Mouse (Mus musculus) heart, embryonic 14.5 days (tissue): ENCODE results near the gene Cyth4. TPM values are rescaled to one million over a fixed set of nuclear protein-coding genes. Genes with fewer than 3 reads are reported as not detected.

ENCODE experiments used
- ATAC-seq: fragments of 200-750 bp; cut with Nextera tagmentation; 2 replicates; pipeline ENCODE4 v1.8.0; 2017; ENCODE audit warnings: low read depth, moderate TSS enrichment; ENCODE audit not compliant: insufficient number of reproducible peaks, insufficient read depth, low FRiP score
- H3K27ac ChIP-seq, 2 experiments: fragments of 200-500 bp in 1 of 2; fragments of 300-500 bp in 1 of 2; sonication (generic) in 1 of 2; replicated peaks in 1 of 2; 2 replicates each; pipeline ENCODE4 v1.5.1; 2012 to 2014; ENCODE audit warnings: low read depth in 2 of 2, low read length in 2 of 2, control low read depth in 1 of 2, mild to moderate bottlenecking in 1 of 2, mixed read lengths in 1 of 2; ENCODE audit not compliant: control insufficient read depth in 1 of 2, insufficient read depth in 1 of 2
- H3K27me3 ChIP-seq: fragments of 300-500 bp; sonication (generic); 2 replicates; pipeline ENCODE4 v1.6.1; 2014; ENCODE audit warnings: mild to moderate bottlenecking, low read length, control low read depth; ENCODE audit not compliant: control insufficient read depth, insufficient read depth
- H3K36me3 ChIP-seq: fragments of 300-500 bp; sonication (generic); 2 replicates; pipeline ENCODE4 v1.6.1; 2014; ENCODE audit warnings: mild to moderate bottlenecking, control low read depth, low read length, mixed read lengths; ENCODE audit not compliant: control insufficient read depth, insufficient read depth
- H3K4me1 ChIP-seq, 2 experiments: fragments of 200-500 bp in 1 of 2; fragments of 300-500 bp in 1 of 2; sonication (generic) in 1 of 2; 2 replicates each; pipeline ENCODE4 v1.6.1; 2012 to 2014; ENCODE audit warnings: low read length in 2 of 2, control low read depth in 1 of 2, mixed read lengths in 1 of 2; ENCODE audit not compliant: control insufficient read depth in 2 of 2, insufficient read depth in 2 of 2
- H3K4me2 ChIP-seq: fragments of 300-500 bp; sonication (generic); 2 replicates; pipeline ENCODE4 v1.6.1; 2014; ENCODE audit warnings: mild to moderate bottlenecking, low read length
- H3K4me3 ChIP-seq, 2 experiments: fragments of 200-500 bp in 1 of 2; fragments of 300-500 bp in 1 of 2; sonication (generic) in 1 of 2; 2 replicates each; pipeline ENCODE4 v1.5.1; 2012 to 2014; ENCODE audit warnings: low read length in 2 of 2, mild to moderate bottlenecking in 2 of 2, control low read depth in 1 of 2, low read depth in 1 of 2, moderate library complexity in 1 of 2; ENCODE audit not compliant: control insufficient read depth in 1 of 2, insufficient read depth in 1 of 2
- H3K9ac ChIP-seq: fragments of 300-500 bp; sonication (generic); 2 replicates; pipeline ENCODE4 v1.6.1; 2014; ENCODE audit warnings: mild to moderate bottlenecking, low read length
- H3K9me3 ChIP-seq: fragments of 300-500 bp; sonication (generic); 2 replicates; pipeline ENCODE4 v1.6.1; 2016; ENCODE audit warnings: low read length, control low read depth; ENCODE audit not compliant: control insufficient read depth
- WGBS: fragments of 180-500 bp; shearing (Covaris S2); extraction: QIAGEN DNeasy Blood & Tissue Kit; methylation state at CpG from one replicate; pipeline ENCODE4 v1.1.7; 2014; 5-methylcytosine and 5-hydroxymethylcytosine counted together
- polyA plus RNA-seq: library from polyadenylated mRNA; unstranded; fragments of >200 nt; fragmentation: Nextera tagmentation; extraction: Ambion mirVana; gene quantifications from 2 replicates; pipeline ENCODE4 v1.2.1, GENCODE M21; 2014

Gene Cyth4
- polyA plus RNA-seq: 2.4 and 3.3 TPM in 2 replicates

- no peak for ATAC-seq
- H3K9ac ChIP-seq: no peak within 1 kb of the TSS
- WGBS: 73% methylated on average over 7 of the region's 7 CpGs
- H3K9me3 ChIP-seq: no peaks in the 10 kb centered on the region
- peak within 1 kb of the TSS in 1 of 2 experiments; percentile 33; a peak in 1 of 4 replicates for H3K27ac ChIP-seq
- no peak within 1 kb of the TSS for H3K4me2 ChIP-seq
- no peaks in the 10 kb centered on the region for H3K27me3 ChIP-seq
- no peak within 1 kb of the TSS for H3K4me3 ChIP-seq
- H3K4me1 ChIP-seq: no peaks in the 10 kb centered on the region
- no peaks in the 10 kb centered on the region for H3K36me3 ChIP-seq
Measured at GRCm38 (mm10) chr15:78596914-78597313, at the start of gene Cyth4. TSS of gene Cyth4 (plus strand) at chr15:78597047.

GRCm38 (mm10) chr15:78547415-78548335 is 49.2 kb upstream of the Cyth4 start:
- H3K27ac ChIP-seq: no peak overlapping the region
- no peak overlapping the region for H3K4me3 ChIP-seq
- no peak overlapping the region for H3K9ac ChIP-seq
- H3K27me3 ChIP-seq: peaks cover 22% of the 10 kb centered on the region
- H3K4me2 ChIP-seq: no peak overlapping the region
- ATAC-seq: no peak
- 42% methylated on average over 5 of the region's 5 CpGs for WGBS
- H3K4me1 ChIP-seq: peaks cover 7 to 19% of the 10 kb centered on the region in 2 experiments
- peaks cover 13% of the 10 kb centered on the region; the same call in 1 of the 2 replicates for H3K9me3 ChIP-seq
- H3K36me3 ChIP-seq: no peaks in the 10 kb centered on the region

GRCm38 (mm10) chr15:78548336-78548665 is 48.5 kb upstream of the Cyth4 start:
- Histone ChIP-seq H3K4me2 (no peak overlapping the region), H3K4me3 (no peak overlapping the region), H3K9me3 (peaks cover 19% of the 10 kb centered on the region; the same call in 1 of the 2 replicates), H3K36me3 (no peaks in the 10 kb centered on the region), H3K4me1 (peaks cover 4 to 14% of the 10 kb centered on the region in 2 experiments; a peak in 2 of 4 replicates), H3K27ac (no peak overlapping the region), H3K9ac (no peak overlapping the region), H3K27me3 (peaks cover 22% of the 10 kb centered on the region)
- ATAC-seq: no peak
- 32% methylated on average over 3 of the region's 3 CpGs for WGBS

GRCm38 (mm10) chr15:78548711-78549110 is 48.1 kb upstream of the Cyth4 start:
- peaks cover 4 to 14% of the 10 kb centered on the region in 2 experiments; a peak in 2 of 4 replicates for H3K4me1 ChIP-seq
- 77% methylated on average over 8 of the region's 8 CpGs for WGBS
- H3K27ac ChIP-seq: no peak overlapping the region

GRCm38 (mm10) chr15:78549189-78549734 is 47.6 kb upstream of the Cyth4 start:
- H3K4me3 ChIP-seq: no peak overlapping the region
- no peak overlapping the region for H3K27ac ChIP-seq
- no peak overlapping the region for H3K9ac ChIP-seq
- ATAC-seq: no peak
- no peak overlapping the region for H3K4me2 ChIP-seq
- H3K9me3 ChIP-seq: peaks cover 19% of the 10 kb centered on the region; the same call in 1 of the 2 replicates
- H3K27me3 ChIP-seq: peaks cover 14% of the 10 kb centered on the region
- 54% methylated on average over 4 of the region's 4 CpGs for WGBS
- peaks cover 4 to 14% of the 10 kb centered on the region in 2 experiments; a peak in 2 of 4 replicates for H3K4me1 ChIP-seq
- no peaks in the 10 kb centered on the region for H3K36me3 ChIP-seq

More at GRCm38 (mm10) chr15:78548711-78549110, 48.1 kb upstream of the Cyth4 start:
- ATAC-seq: no peak
- Histone ChIP-seq H3K27me3 (peaks cover 20% of the 10 kb centered on the region), H3K9ac (no peak overlapping the region), H3K4me2 (no peak overlapping the region), H3K36me3 (no peaks in the 10 kb centered on the region), H3K9me3 (peaks cover 19% of the 10 kb centered on the region; the same call in 1 of the 2 replicates), H3K4me3 (no peak overlapping the region)

- H3K9ac ChIP-seq: no peak overlapping the region
- peak overlapping the region; percentile 37 for H3K4me2 ChIP-seq
- H3K27me3 ChIP-seq: no peaks in the 10 kb centered on the region
- ATAC-seq: no peak
- H3K27ac ChIP-seq: no peak overlapping the region
- peak overlapping the region; percentile 6 to 25; a peak in 3 of 4 replicates for H3K4me3 ChIP-seq
- H3K36me3 ChIP-seq: no peaks in the 10 kb centered on the region
- peaks cover 19% of the 10 kb centered on the region; the same call in 1 of the 2 replicates for H3K9me3 ChIP-seq
- no peaks in the 10 kb centered on the region for H3K4me1 ChIP-seq
- 53% methylated on average over 25 of the region's 25 CpGs for WGBS
Measured at GRCm38 (mm10) chr15:78554545-78555313, 42.1 kb upstream of the Cyth4 start.
